Mouse (Mus musculus): ENCODE results near the gene Tdrd7. TPM values are rescaled to one million over a fixed set of nuclear protein-coding genes. Genes with fewer than 3 reads are reported as not detected.

Gene Tdrd7
- polyA plus RNA-seq, 1 experiment from 2014 or later, result 30.0 TPM

- no peak for ATAC-seq
- Histone ChIP-seq H3K4me3 (ENCODE audit: low read length) (no peak overlapping the region), H3K27me3 (replicated peaks; ENCODE audit: control insufficient read depth, insufficient read depth, low read length) (no peaks in the 10 kb centered on the region), H3K27ac (ENCODE audit: low read depth, low read length) (no peak overlapping the region), H3K9ac (ENCODE audit: low read depth, low read length) (no peak overlapping the region), H3K9me3 (ENCODE audit: control insufficient read depth, low read length) (no peaks in the 10 kb centered on the region), H3K4me1 (ENCODE audit: control insufficient read depth, insufficient read depth, low read depth, low read length) (no peaks in the 10 kb centered on the region), H3K4me2 (ENCODE audit: low read length) (no peak overlapping the region), H3K36me3 (ENCODE audit: control insufficient read depth, insufficient read depth, low read length) (no peaks in the 10 kb centered on the region)
- 92% methylated on average over 23 of the region's 23 CpGs for WGBS
Observed at GRCm38 (mm10) chr4:45953025-45953919, 11.9 kb upstream of the Tdrd7 start.

- Histone ChIP-seq H3K4me1 (ENCODE audit: control insufficient read depth, insufficient read depth, low read depth, low read length) (no peaks in the 10 kb centered on the region), H3K36me3 (ENCODE audit: control insufficient read depth, insufficient read depth, low read length) (no peaks in the 10 kb centered on the region), H3K27me3 (replicated peaks; ENCODE audit: control insufficient read depth, insufficient read depth, low read length) (no peaks in the 10 kb centered on the region), H3K4me2 (ENCODE audit: low read length) (no peak overlapping the region), H3K9me3 (ENCODE audit: control insufficient read depth, low read length) (no peaks in the 10 kb centered on the region), H3K9ac (ENCODE audit: low read depth, low read length) (no peak overlapping the region), H3K27ac (ENCODE audit: low read depth, low read length) (no peak overlapping the region), H3K4me3 (ENCODE audit: low read length) (no peak overlapping the region)
- no peak for ATAC-seq
- 86% methylated on average over 4 of the region's 4 CpGs for WGBS
Observed at GRCm38 (mm10) chr4:45955235-45955634, 9.9 kb upstream of the Tdrd7 start.

GRCm38 (mm10) chr4:45956131-45956530 lies 9.0 kb upstream of the Tdrd7 start:
- Histone ChIP-seq H3K27ac (ENCODE audit: low read depth, low read length) (no peak overlapping the region), H3K27me3 (replicated peaks; ENCODE audit: control insufficient read depth, insufficient read depth, low read length) (no peaks in the 10 kb centered on the region), H3K9ac (ENCODE audit: low read depth, low read length) (no peak overlapping the region), H3K36me3 (ENCODE audit: control insufficient read depth, insufficient read depth, low read length) (no peaks in the 10 kb centered on the region), H3K4me2 (ENCODE audit: low read length) (no peak overlapping the region), H3K9me3 (ENCODE audit: control insufficient read depth, low read length) (no peaks in the 10 kb centered on the region), H3K4me3 (ENCODE audit: low read length) (no peak overlapping the region), H3K4me1 (ENCODE audit: control insufficient read depth, insufficient read depth, low read depth, low read length) (no peaks in the 10 kb centered on the region)
- ATAC-seq, result no peak
- WGBS, result 95% methylated on average over 8 of the region's 8 CpGs

GRCm38 (mm10) chr4:45956706-45957105 lies 8.4 kb upstream of the Tdrd7 start:
- ATAC-seq, result no peak
- 94% methylated on average over 4 of the region's 4 CpGs for WGBS

GRCm38 (mm10) chr4:45965737-45966447 lies 758 bp downstream of the Tdrd7 start:
- H3K4me3 ChIP-seq (ENCODE audit: low read length), result no peak overlapping the region
- WGBS, result 57% methylated on average over 13 of the region's 13 CpGs
- H3K9ac ChIP-seq (ENCODE audit: low read depth, low read length), result no peak overlapping the region
- H3K9me3 ChIP-seq (ENCODE audit: control insufficient read depth, low read length), result no peaks in the 10 kb centered on the region
- no peak overlapping the region for H3K4me2 ChIP-seq (ENCODE audit: low read length)
- no peak overlapping the region for H3K27ac ChIP-seq (ENCODE audit: low read depth, low read length)
- H3K4me1 ChIP-seq (ENCODE audit: control insufficient read depth, insufficient read depth, low read depth, low read length), result peaks cover 8% of the 10 kb centered on the region
- no peaks in the 10 kb centered on the region for H3K27me3 ChIP-seq (replicated peaks; ENCODE audit: control insufficient read depth, insufficient read depth, low read length)
- H3K36me3 ChIP-seq (ENCODE audit: control insufficient read depth, insufficient read depth, low read length), result no peaks in the 10 kb centered on the region
- no peak for ATAC-seq

More at GRCm38 (mm10) chr4:45956706-45957105, 8.4 kb upstream of the Tdrd7 start:
- no peak overlapping the region for H3K4me2 ChIP-seq (ENCODE audit: low read length)
- no peaks in the 10 kb centered on the region for H3K27me3 ChIP-seq (replicated peaks; ENCODE audit: control insufficient read depth, insufficient read depth, low read length)
- H3K27ac ChIP-seq (ENCODE audit: low read depth, low read length), result no peak overlapping the region
- H3K9me3 ChIP-seq (ENCODE audit: control insufficient read depth, low read length), result no peaks in the 10 kb centered on the region
- no peak overlapping the region for H3K9ac ChIP-seq (ENCODE audit: low read depth, low read length)
- no peak overlapping the region for H3K4me3 ChIP-seq (ENCODE audit: low read length)
- no peaks in the 10 kb centered on the region for H3K4me1 ChIP-seq (ENCODE audit: control insufficient read depth, insufficient read depth, low read depth, low read length)
- no peaks in the 10 kb centered on the region for H3K36me3 ChIP-seq (ENCODE audit: control insufficient read depth, insufficient read depth, low read length)

GRCm38 (mm10) chr4:45966716-45967115 lies 1.6 kb downstream of the Tdrd7 start:
- ATAC-seq, result no peak
- Histone ChIP-seq H3K27me3 (replicated peaks; ENCODE audit: control insufficient read depth, insufficient read depth, low read length) (no peaks in the 10 kb centered on the region), H3K27ac (ENCODE audit: low read depth, low read length) (no peak overlapping the region), H3K4me3 (ENCODE audit: low read length) (no peak overlapping the region), H3K4me2 (ENCODE audit: low read length) (no peak overlapping the region), H3K9me3 (ENCODE audit: control insufficient read depth, low read length) (no peaks in the 10 kb centered on the region), H3K36me3 (ENCODE audit: control insufficient read depth, insufficient read depth, low read length) (no peaks in the 10 kb centered on the region), H3K9ac (ENCODE audit: low read depth, low read length) (no peak overlapping the region), H3K4me1 (ENCODE audit: control insufficient read depth, insufficient read depth, low read depth, low read length) (peaks cover 8% of the 10 kb centered on the region)
- 29% methylated on average over 6 of the region's 6 CpGs for WGBS

- 0 out of 2 replicates have a peak overlapping the region, but pooled peaks have one; percentile 13 for H3K27ac ChIP-seq (ENCODE audit: low read depth, low read length)
- no peak overlapping the region for H3K4me3 ChIP-seq (ENCODE audit: low read length)
- no peaks in the 10 kb centered on the region for H3K36me3 ChIP-seq (ENCODE audit: control insufficient read depth, insufficient read depth, low read length)
- no peak for ATAC-seq
- H3K4me1 ChIP-seq (ENCODE audit: control insufficient read depth, insufficient read depth, low read depth, low read length), result peaks cover 8% of the 10 kb centered on the region
- no peaks in the 10 kb centered on the region for H3K9me3 ChIP-seq (ENCODE audit: control insufficient read depth, low read length)
- peak overlapping the region; percentile 1; the same call in 1 of the 2 replicates for H3K9ac ChIP-seq (ENCODE audit: low read depth, low read length)
- WGBS, result 23% methylated on average over 9 of the region's 9 CpGs
- no peaks in the 10 kb centered on the region for H3K27me3 ChIP-seq (replicated peaks; ENCODE audit: control insufficient read depth, insufficient read depth, low read length)
- no peak overlapping the region; the same call in 1 of the 2 replicates for H3K4me2 ChIP-seq (ENCODE audit: low read length)
Observed at GRCm38 (mm10) chr4:45967479-45968341, 2.6 kb downstream of the Tdrd7 start.

- WGBS, result 77% methylated on average over 2 of the region's 2 CpGs
- H3K9ac ChIP-seq (ENCODE audit: low read depth, low read length), result no peak overlapping the region
- no peaks in the 10 kb centered on the region for H3K9me3 ChIP-seq (ENCODE audit: control insufficient read depth, low read length)
- H3K27me3 ChIP-seq (replicated peaks; ENCODE audit: control insufficient read depth, insufficient read depth, low read length), result no peaks in the 10 kb centered on the region
- ATAC-seq, result no peak
- no peak overlapping the region for H3K27ac ChIP-seq (ENCODE audit: low read depth, low read length)
- no peak overlapping the region for H3K4me3 ChIP-seq (ENCODE audit: low read length)
- peaks cover 16% of the 10 kb centered on the region for H3K4me1 ChIP-seq (ENCODE audit: control insufficient read depth, insufficient read depth, low read depth, low read length)
- no peaks in the 10 kb centered on the region for H3K36me3 ChIP-seq (ENCODE audit: control insufficient read depth, insufficient read depth, low read length)
- no peak overlapping the region for H3K4me2 ChIP-seq (ENCODE audit: low read length)
Observed at GRCm38 (mm10) chr4:45969051-45969450, 3.9 kb downstream of the Tdrd7 start.
